Mouse (Mus musculus) right cerebral cortex, postnatal 10 days (tissue): ENCODE measurements at regions not wholly inside any gene's neighbourhood (a gene's known extent, or its start where the extent isn't known, plus 50 kb on each side); places are given as distances from the start of the nearest gene placed in this dataset.
A peak's percentile ranks its signal among the peaks of the same experiment; 100 is the strongest.
"Not testable (repeated sequence)": the region's sequence is repeated elsewhere in the genome, so short reads cannot be mapped to it uniquely, and the experiment has no call there.

Experiments used
- DNase-seq, 2 experiments: peaks; one replicate each; pipeline ENCODE4 v3.0.0; 2021; ENCODE audit warnings: low spot score in 2 of 2

- DNase-seq: no peak
Measured at GRCm38 (mm10) chr4:84163362-84163761, 511.7 kb downstream of the Bnc2 start.

- DNase-seq: no peak
Measured at GRCm38 (mm10) chr4:84165256-84165655, 509.8 kb downstream of the Bnc2 start.

- no peak for DNase-seq
Measured at GRCm38 (mm10) chr4:84172841-84173240, 502.2 kb downstream of the Bnc2 start.

GRCm38 (mm10) chr4:84173441-84173840 lies 501.6 kb downstream of the Bnc2 start:
- DNase-seq: no peak

- not testable (repeated sequence) for DNase-seq
Measured at GRCm38 (mm10) chr4:84176457-84176856, 498.6 kb downstream of the Bnc2 start.

- DNase-seq: no peak
Measured at GRCm38 (mm10) chr4:84177827-84178226, 497.2 kb downstream of the Bnc2 start.

GRCm38 (mm10) chr4:84184436-84184835 lies 490.6 kb downstream of the Bnc2 start:
- DNase-seq: no peak

- no peak for DNase-seq
Measured at GRCm38 (mm10) chr4:84184844-84185243, 490.2 kb downstream of the Bnc2 start.

- DNase-seq: no peak
Measured at GRCm38 (mm10) chr4:84189315-84189714, 485.8 kb downstream of the Bnc2 start.

- DNase-seq: no peak
Measured at GRCm38 (mm10) chr4:84191303-84191702, 483.8 kb downstream of the Bnc2 start.

- no peak for DNase-seq
Measured at GRCm38 (mm10) chr4:84192301-84192700, 482.8 kb downstream of the Bnc2 start.

GRCm38 (mm10) chr4:84196732-84197131 lies 478.3 kb downstream of the Bnc2 start:
- no peak for DNase-seq

- no peak for DNase-seq
Measured at GRCm38 (mm10) chr4:84198176-84198575, 476.9 kb downstream of the Bnc2 start.

GRCm38 (mm10) chr4:84199181-84199656 lies 475.9 kb downstream of the Bnc2 start:
- peak; percentile 35 to 39 for DNase-seq

GRCm38 (mm10) chr4:84201001-84201400 lies 474.1 kb downstream of the Bnc2 start:
- no peak for DNase-seq

- DNase-seq: peak in 1 of 2 experiments; percentile 25
Measured at GRCm38 (mm10) chr4:84202231-84202630, 472.8 kb downstream of the Bnc2 start.

- no peak for DNase-seq
Measured at GRCm38 (mm10) chr4:84203680-84204079, 471.4 kb downstream of the Bnc2 start.

- DNase-seq: no peak
Measured at GRCm38 (mm10) chr4:84204777-84205176, 470.3 kb downstream of the Bnc2 start.

- DNase-seq: no peak
Measured at GRCm38 (mm10) chr4:84208175-84208574, 466.9 kb downstream of the Bnc2 start.

- no peak for DNase-seq
Measured at GRCm38 (mm10) chr4:84209538-84209937, 465.5 kb downstream of the Bnc2 start.

GRCm38 (mm10) chr4:84211311-84211875 lies 463.7 kb downstream of the Bnc2 start:
- no peak for DNase-seq

- DNase-seq: peak; percentile 25 to 28
Measured at GRCm38 (mm10) chr4:84212004-84212403, 463.1 kb downstream of the Bnc2 start.

GRCm38 (mm10) chr4:84214523-84214922 lies 460.6 kb downstream of the Bnc2 start:
- DNase-seq: no peak

GRCm38 (mm10) chr4:84218961-84219360 lies 456.1 kb downstream of the Bnc2 start:
- no peak for DNase-seq
